Mouse (Mus musculus) left cerebral cortex, adult 8-10 months (tissue): ENCODE measurements at regions not wholly inside any gene's neighbourhood (a gene's known extent, or its start where the extent isn't known, plus 50 kb on each side); places are given as distances from the start of the nearest gene placed in this dataset.
"Not testable (repeated sequence)": the region's sequence is repeated elsewhere in the genome, so short reads cannot be mapped to it uniquely, and the experiment has no call there.

Experiments
- DNase-seq, 2 experiments: peaks; one replicate each; pipeline ENCODE4 v3.0.0; 2022; ENCODE audit warnings: low spot score in 2 of 2

DNA sequence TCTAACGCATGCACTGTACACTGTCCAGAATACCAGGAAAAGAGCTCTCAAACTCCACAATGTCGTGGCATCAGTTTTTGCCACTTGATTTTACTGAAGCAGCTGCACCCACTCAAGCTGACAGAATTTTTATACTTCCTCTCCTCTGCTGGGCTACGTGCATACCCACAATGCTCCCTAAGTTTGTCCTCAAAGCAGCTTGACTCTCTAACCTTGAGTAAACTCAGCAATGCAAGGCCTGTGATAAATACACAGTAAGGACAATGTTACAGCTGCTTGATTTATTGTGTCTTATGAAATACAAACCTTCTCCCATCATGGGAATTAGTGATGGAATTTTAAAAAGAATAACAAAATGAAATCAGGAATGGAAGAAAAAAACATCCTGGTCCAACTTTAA lies 129.7 kb downstream of the Trmt11 start:
- DNase-seq = no peak

DNA sequence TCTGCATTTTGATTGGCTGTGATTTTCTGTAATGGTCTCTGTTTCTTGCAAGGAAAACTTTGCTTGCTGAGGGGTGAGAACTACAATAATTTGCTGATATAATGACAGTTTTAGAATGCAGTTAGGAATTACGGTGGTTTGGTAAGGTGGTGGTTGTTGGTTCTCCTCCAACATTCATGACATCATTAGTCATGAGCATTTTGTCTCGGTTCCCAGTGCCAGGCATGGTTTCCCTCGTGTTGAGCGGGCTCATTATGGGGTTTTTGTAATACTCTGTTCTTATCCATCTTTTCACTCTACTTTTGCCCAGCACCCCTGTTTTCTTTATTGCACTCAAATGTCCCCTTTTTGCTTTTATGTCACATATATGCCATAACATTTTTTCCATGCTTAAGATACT lies 149.9 kb downstream of the Trmt11 start:
- DNase-seq = no peak

GRCm38 (mm10) chr10:30447057-30447456 lies 153.5 kb downstream of the Trmt11 start:
- DNase-seq = no peak

DNA sequence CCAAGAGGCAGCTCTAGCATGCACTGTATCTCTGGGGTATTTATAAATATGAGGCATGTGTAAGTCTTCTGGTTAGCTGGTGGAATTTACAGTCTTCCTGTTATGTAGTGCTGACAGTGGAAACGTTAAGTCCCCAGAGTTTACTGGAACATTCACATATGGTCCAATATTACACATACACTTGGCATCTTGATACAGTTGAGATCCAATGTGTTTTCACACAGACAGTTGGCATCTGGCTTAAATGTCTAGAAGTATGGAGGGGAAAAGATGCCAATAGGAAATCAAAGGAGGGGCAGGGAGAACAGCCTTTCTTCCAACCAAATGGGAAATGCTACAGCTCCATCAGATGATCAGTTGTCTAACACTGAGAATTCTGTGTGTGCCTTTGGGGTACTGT lies 154.0 kb downstream of the Trmt11 start:
- no peak for DNase-seq

DNA sequence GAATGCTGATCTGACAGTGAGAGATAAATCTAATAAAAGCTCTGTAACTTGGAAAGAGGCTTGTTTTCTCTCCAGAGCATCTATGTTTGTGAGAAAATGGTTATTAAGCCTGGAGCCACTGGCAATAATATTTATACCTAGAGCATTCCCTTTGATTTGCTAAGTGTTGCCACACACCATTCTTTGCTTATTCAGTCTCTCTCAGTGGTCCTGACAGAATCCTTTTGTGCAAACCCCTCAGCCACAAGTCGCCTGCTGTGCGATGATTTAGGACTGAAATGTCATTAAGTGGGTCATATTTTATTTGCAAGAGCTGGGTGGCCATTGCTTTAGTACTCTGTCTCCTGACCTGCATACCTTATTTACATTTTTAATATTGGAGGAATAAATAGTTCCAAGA lies 160.7 kb downstream of the Trmt11 start:
- no peak for DNase-seq

DNA sequence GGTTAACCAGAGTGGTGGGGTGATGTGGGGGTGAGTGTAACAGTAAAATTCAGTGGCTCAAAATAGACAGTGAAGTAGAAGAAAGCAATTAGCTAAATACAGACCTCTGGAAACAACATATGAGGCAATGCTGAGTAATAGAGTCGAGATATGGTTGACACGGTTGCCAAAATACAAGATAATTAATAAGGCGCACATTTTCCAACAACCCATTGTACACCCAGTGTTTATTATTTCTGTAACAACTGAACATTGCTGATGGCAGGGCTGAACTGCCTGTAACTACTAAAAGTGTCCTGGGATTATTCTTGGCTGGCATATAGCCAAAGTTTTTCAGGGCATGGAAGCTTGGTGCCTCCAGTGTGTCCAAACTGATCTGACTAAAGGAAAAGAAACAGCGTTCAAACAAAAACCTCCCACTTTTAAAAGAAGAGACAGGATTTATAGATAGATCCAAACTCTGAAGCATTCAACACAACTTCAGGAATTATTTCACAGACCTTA lies 174.1 kb downstream of the Trmt11 start:
- DNase-seq = no peak

DNA sequence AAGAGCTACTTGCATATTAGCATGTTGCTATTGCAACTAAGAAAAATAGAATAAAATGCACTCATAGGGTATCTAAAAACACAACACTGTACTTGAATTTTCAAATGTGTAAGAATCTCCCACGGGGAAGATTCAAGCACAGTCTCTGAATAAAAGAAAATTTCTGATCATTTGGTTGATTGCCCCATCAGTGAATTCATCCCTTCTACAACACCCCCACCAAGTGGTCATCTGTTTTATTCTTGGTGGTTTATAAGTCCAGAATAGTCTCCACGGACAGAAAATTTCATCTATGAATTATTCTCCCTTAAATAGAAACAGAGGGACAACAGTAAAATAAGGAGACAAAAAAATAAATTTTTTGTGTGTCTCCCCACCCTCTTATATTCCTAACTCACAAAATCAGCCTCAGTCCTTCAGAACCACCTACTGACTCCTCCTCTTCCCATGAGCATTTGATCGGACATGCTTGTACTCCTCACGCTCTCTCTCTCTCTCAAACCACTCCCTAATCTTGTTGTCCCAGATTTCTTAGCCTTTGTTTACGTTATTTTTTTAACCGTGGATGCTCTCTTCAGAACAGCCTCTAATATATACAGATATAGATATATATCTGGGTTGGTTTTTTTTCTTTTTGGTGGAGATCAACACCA lies 181.0 kb downstream of the Trmt11 start:
- DNase-seq = no peak

GRCm38 (mm10) chr10:30416314-30416713 lies 184.2 kb downstream of the Trmt11 start:
- no peak for DNase-seq

DNA sequence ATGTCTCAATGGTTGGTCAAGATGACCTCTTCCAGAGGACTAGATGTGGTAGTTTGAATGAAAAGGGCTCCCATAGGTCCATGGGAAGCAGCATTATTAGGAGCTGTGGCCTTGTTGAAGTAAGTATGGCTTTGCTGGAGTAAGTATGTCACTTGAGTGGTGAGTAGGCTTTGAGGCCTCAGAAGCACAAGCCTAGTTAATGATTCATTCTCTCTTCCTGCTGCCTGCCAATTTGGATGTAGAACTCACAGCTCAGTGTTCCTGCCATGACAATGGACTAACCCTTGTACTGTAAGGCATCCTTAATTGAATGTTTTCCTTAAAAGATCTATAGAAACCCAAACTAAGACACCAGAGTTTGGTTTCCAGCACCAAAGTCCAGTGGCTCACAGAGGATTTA lies 188.8 kb downstream of the Trmt11 start:
- DNase-seq = no peak

DNA sequence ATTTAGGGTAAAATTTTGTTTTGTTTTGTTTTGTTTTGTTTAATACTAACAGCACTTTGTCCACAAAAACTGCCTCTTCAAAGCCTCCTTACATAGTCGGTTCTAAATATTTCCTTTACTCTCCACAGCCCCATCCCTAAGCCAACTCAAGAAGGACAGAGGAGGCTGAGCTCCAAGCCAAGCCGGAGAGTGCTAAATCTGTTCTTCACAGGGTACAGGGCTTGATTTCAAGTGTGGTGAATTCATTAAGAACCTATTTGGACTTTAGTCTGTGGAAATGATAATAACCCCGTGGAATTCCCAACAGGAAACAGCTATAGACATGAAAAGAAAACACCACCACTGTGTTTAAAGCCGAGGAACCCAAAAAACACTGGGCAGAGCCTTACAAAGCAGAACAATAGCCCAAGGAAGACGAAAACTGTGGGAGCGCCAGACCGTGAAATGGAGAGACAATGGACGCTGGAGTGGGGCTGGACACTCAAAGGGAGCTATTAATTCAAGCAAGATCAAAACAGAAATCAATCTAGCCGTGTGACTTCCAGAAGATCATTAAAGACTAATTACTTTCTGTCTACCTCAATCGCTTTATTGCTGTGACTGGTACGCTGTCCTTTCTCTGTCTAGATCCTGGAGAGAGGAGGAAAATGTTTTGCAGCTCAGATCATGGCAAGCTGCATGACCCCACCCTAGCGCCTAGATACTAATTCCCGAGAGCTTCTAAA lies 194.7 kb downstream of the Trmt11 start:
- DNase-seq = no peak

DNA sequence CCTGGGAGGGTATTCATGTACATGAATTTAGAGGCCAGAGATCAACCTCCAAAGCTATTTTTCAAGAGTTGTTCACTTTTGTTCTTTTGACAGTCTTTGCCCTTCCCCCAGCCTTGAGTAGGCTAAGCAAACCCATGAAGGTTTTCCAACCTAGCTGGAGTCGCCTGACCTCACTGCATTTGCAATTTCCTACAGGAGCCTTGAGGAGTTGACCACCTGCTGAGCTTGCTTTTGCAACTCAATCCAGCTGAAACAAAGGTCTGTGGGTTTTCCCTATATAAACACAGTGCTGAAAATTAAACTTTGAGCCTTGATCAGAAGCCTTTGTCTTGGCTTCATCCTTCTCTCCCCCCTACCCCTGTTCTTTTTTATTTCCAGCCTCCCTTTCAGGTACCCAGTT lies 170.2 kb upstream of the Cenpw start:
- DNase-seq = no peak

GRCm38 (mm10) chr10:30360811-30361210 lies 160.5 kb upstream of the Cenpw start:
- not testable (repeated sequence) for DNase-seq

GRCm38 (mm10) chr10:30359051-30359450 lies 158.7 kb upstream of the Cenpw start:
- DNase-seq = no peak

- peak in 1 of 2 experiments; percentile 54 for DNase-seq
These were observed 142.7 kb upstream of the Cenpw start for GRCm38 (mm10) chr10:30342965-30343478.

DNA sequence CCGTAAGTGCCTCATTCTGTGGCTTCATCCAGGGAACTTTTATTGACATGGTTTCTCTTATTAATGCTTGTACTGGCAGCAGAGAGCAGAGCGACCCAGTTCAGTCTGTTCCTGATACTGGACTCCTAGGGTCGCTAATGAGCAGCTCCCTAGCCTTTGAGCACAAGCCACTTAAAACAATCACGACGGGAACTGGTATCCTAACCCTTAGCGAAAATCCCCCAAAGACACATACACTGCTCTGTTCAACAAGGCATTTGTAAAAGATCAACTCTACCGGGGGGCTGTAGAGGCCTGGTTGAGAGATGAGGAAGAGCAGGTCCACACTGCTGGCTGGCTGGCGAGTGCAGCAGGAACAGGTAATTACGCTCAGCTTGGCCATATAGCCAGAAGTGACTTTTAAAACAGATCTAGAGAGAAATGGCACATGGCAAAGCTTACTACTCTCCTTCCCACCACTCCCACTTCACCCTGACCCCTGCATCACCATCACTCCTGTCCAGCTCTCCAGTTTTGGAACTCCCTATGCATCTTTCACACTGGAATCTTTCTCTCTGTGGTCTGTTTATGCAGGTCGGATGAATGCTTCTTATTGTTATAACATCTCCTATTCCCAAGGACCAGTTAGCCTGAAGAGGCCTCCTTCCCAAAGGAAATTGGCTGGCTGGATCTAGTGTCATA lies 128.1 kb upstream of the Cenpw start:
- no peak for DNase-seq

- no peak for DNase-seq
These were observed 127.5 kb upstream of the Cenpw start for GRCm38 (mm10) chr10:30327849-30328248.

- DNase-seq = no peak
These were observed 126.5 kb upstream of the Cenpw start for GRCm38 (mm10) chr10:30326861-30327260.

GRCm38 (mm10) chr10:30295871-30296270 lies 95.5 kb upstream of the Cenpw start:
- DNase-seq = not testable (repeated sequence)

DNA sequence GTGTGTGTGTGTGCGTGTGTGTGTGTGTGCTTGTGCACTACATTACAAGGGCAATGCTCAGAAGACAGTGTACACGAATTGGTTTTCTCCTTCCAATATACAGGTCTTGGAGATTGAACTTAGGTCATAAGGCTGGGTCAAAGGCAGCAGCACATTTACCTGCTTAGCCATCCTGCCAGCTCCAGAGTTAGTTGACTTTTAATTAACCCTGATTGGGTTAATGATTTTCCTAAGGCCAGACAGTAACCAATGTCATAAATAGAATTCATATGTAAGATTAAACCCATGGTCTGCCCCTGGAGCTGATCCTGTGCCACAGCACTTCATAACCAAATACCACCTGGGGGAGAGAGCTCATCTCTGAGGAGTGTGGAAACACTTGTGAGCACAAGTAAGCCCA lies 81.3 kb upstream of the Cenpw start:
- no peak for DNase-seq

GRCm38 (mm10) chr10:30280451-30280850 lies 80.1 kb upstream of the Cenpw start:
- no peak for DNase-seq

- DNase-seq = no peak
These were observed 79.6 kb upstream of the Cenpw start for GRCm38 (mm10) chr10:30279978-30280377.

- no peak for DNase-seq
These were observed 78.6 kb upstream of the Cenpw start for GRCm38 (mm10) chr10:30278987-30279386.
